Mouse (Mus musculus) neural tube, embryonic 11.5 days (tissue): ENCODE results near the gene Nfe2. TPM values are rescaled to one million over a fixed set of nuclear protein-coding genes. Genes with fewer than 3 reads are reported as not detected.

ENCODE experiments used
- microRNA counts: library from miRNA; unstranded; fragments of <30 nt; microRNA quantifications from one replicate; lab custom pipeline; 2015
- microRNA-seq: library from miRNA; unstranded; fragments of <30 nt; microRNA quantifications from one replicate; pipeline ENCODE4, GENCODE M21; 2016
- polyA plus RNA-seq: library from polyadenylated mRNA; unstranded; fragments of >200 nt; fragmentation: Nextera tagmentation; extraction: Ambion mirVana; gene quantifications from 2 replicates; pipeline ENCODE4 v1.2.1, GENCODE M21; 2014

The Nfe2 gene
- polyA plus RNA-seq, 1 experiment from 2014 or later, result 6.5 TPM

MicroRNAs encoded within 50 kb of the gene (microRNA counts, 519-probe panel; counts per million panel counts)
- 4,688 counts per million, percentile 85 among the panel's probes with 10 or more counts for microRNA mmu-miR-148b (lab: Ali Mortazavi, UCI)

Small RNAs within 50 kb of the gene (microRNA-seq; reads per million reads assigned to microRNA genes)
- gene Mir148b, result 322 reads per million, percentile 65 among the genes with 10 or more reads in this experiment

Other genes starting within 250 kb of the Nfe2 start
- 62.6 and 67.3 TPM in 2 replicates for gene Hoxc4, start 239.5 kb downstream of the Nfe2 start, polyA plus RNA-seq
- gene Smug1, start 91.3 kb downstream of the Nfe2 start, polyA plus RNA-seq, result 55.9 and 65.4 TPM in 2 replicates
- gene Cbx5, start 18.6 kb downstream of the Nfe2 start, polyA plus RNA-seq, result 187 and 189 TPM in 2 replicates
- 1,373 and 1,392 TPM in 2 replicates for gene Hnrnpa1, start 18.0 kb downstream of the Nfe2 start, polyA plus RNA-seq
- gene Copz1, start 14.3 kb upstream of the Nfe2 start, polyA plus RNA-seq, result 307 and 317 TPM in 2 replicates
- 0.34 and 0.50 TPM in 2 replicates for gene Gpr84, start 52.2 kb upstream of the Nfe2 start, polyA plus RNA-seq
- 26.1 and 27.5 TPM in 2 replicates for gene Zfp385a, start 81.7 kb upstream of the Nfe2 start, polyA plus RNA-seq
- gene Itga5, start 108.4 kb upstream of the Nfe2 start, polyA plus RNA-seq, result 21.0 and 21.3 TPM in 2 replicates
- gene Gtsf1, start 172.1 kb upstream of the Nfe2 start, polyA plus RNA-seq, result not detected in 2 replicates
- gene Gtsf2, start 190.1 kb upstream of the Nfe2 start, polyA plus RNA-seq, result not detected in 2 replicates
- gene Nckap1l, start 195.4 kb upstream of the Nfe2 start, polyA plus RNA-seq, result 1.7 and 2.0 TPM in 2 replicates
- gene Pde1b, start 244.6 kb upstream of the Nfe2 start, polyA plus RNA-seq, result 26.8 and 27.6 TPM in 2 replicates